Mouse (Mus musculus) limb, embryonic 14.5 days (tissue): ENCODE measurements around the gene Lmo1. TPM values are rescaled to one million over a fixed set of nuclear protein-coding genes. Genes with fewer than 3 reads are reported as not detected.

Source experiments
- ATAC-seq: fragments of 200-750 bp; cut with Nextera tagmentation; 2 replicates; pipeline ENCODE4 v1.8.0; 2017; ENCODE audit warnings: low read depth, moderate number of reproducible peaks, moderate TSS enrichment; ENCODE audit not compliant: low FRiP score
- DNase-seq: peaks from one replicate; pipeline ENCODE4 v3.0.0-alpha.2; 2015; ENCODE audit warnings: low spot score
- H3K27ac ChIP-seq: fragments of 300-500 bp; sonication (generic); replicated peaks from 2 replicates; pipeline ENCODE4 v1.5.1; 2014; ENCODE audit warnings: low read depth, mild to moderate bottlenecking, low read length, moderate library complexity, mixed read lengths
- H3K27me3 ChIP-seq: fragments of 300-500 bp; sonication (generic); 2 replicates; pipeline ENCODE4 v1.6.1; 2014; ENCODE audit warnings: low read length, mixed read lengths; ENCODE audit not compliant: control insufficient read depth, insufficient read depth
- H3K36me3 ChIP-seq: fragments of 300-500 bp; sonication (generic); 2 replicates; pipeline ENCODE4 v1.6.1; 2014; ENCODE audit warnings: mild to moderate bottlenecking, low read length, moderate library complexity, mixed read lengths; ENCODE audit not compliant: control insufficient read depth, insufficient read depth
- H3K4me1 ChIP-seq: fragments of 300-500 bp; sonication (generic); 2 replicates; pipeline ENCODE4 v1.6.1; 2014; ENCODE audit warnings: antibody characterized with exemption, low read length, mixed read lengths; ENCODE audit not compliant: control insufficient read depth, insufficient read depth
- H3K4me2 ChIP-seq: fragments of 300-500 bp; sonication (generic); replicated peaks from 2 replicates; pipeline ENCODE4 v1.6.1; 2014; ENCODE audit warnings: low read depth, mild to moderate bottlenecking, low read length, moderate library complexity; ENCODE audit not compliant: severe bottlenecking
- H3K4me3 ChIP-seq: fragments of 300-500 bp; sonication (generic); replicated peaks from 2 replicates; pipeline ENCODE4 v1.5.1; 2014; ENCODE audit warnings: low read length
- H3K9ac ChIP-seq: fragments of 300-500 bp; sonication (generic); 2 replicates; pipeline ENCODE4 v1.6.1; 2014; ENCODE audit warnings: mild to moderate bottlenecking, low read depth, low read length, moderate library complexity; ENCODE audit not compliant: severe bottlenecking
- H3K9me3 ChIP-seq: fragments of 300-500 bp; sonication (generic); 2 replicates; pipeline ENCODE4 v1.6.1; 2016; ENCODE audit warnings: low read length; ENCODE audit not compliant: control insufficient read depth
- POLR2A ChIP-seq: fragments of 200-500 bp; IDR thresholded peaks from 2 replicates; pipeline ENCODE4 v1.8.0; 2012; ENCODE audit warnings: inconsistent platforms, mild to moderate bottlenecking, moderate library complexity, borderline replicate concordance; ENCODE audit not compliant: insufficient read depth, insufficient read length; ENCODE audit errors: extremely low read depth
- WGBS: fragments of 180-500 bp; shearing (Covaris S2); extraction: QIAGEN DNeasy Blood & Tissue Kit; methylation state at CpG from one replicate; pipeline ENCODE4 v1.1.7; 2014; 5-methylcytosine and 5-hydroxymethylcytosine counted together
- polyA plus RNA-seq, 2 experiments: library from polyadenylated mRNA; depleted of rRNA in 1 of 2; stranded (reverse) in 1 of 2; unstranded in 1 of 2; fragments of >200 nt; fragmentation: Nextera tagmentation in 1 of 2; extraction: Ambion mirVana in 1 of 2; gene quantifications; 2 replicates each; pipeline versions ENCODE4 v1.2.1 to v1.2.3; 2012 to 2014

The Lmo1 gene
- polyA plus RNA-seq, 2 experiments, result 38.0 to 47.8 TPM

- WGBS, result 40% methylated on average over 3 of the region's 3 CpGs
- Histone ChIP-seq H3K4me3 (no peak overlapping the region), H3K36me3 (no peaks in the 10 kb centered on the region), H3K27ac (no peak overlapping the region), H3K9ac (no peak overlapping the region), H3K9me3 (no peaks in the 10 kb centered on the region), H3K4me2 (no peak overlapping the region), H3K27me3 (peaks cover 14% of the 10 kb centered on the region), H3K4me1 (peaks cover 17% of the 10 kb centered on the region)
- ATAC-seq, result no peak
- no peak for TF ChIP-seq POLR2A
- DNase-seq, result no peak
Measured at GRCm38 (mm10) chr7:109171874-109172273, 3.1 kb downstream of the Lmo1 start.

GRCm38 (mm10) chr7:109170441-109170820, 4.6 kb downstream of the Lmo1 start:
- H3K36me3 ChIP-seq, result no peaks in the 10 kb centered on the region
- ATAC-seq (peak; percentile 64; the same call in 1 of the 2 replicates), DNase-seq (peak; percentile 82)
- H3K4me1 ChIP-seq, result peaks cover 11% of the 10 kb centered on the region
- peak overlapping the region; percentile 46 for H3K4me3 ChIP-seq
- 0% methylated on average over 17 of the region's 17 CpGs for WGBS
- H3K9ac ChIP-seq, result no peak overlapping the region
- peaks cover 11% of the 10 kb centered on the region for H3K27me3 ChIP-seq
- TF ChIP-seq POLR2A, result no peak
- no peak overlapping the region for H3K27ac ChIP-seq
- no peaks in the 10 kb centered on the region for H3K9me3 ChIP-seq
- H3K4me2 ChIP-seq, result peak overlapping the region; percentile 93

- ATAC-seq (no peak; the same call in 1 of the 2 replicates), DNase-seq (no peak)
- Histone ChIP-seq H3K9me3 (no peaks in the 10 kb centered on the region), H3K9ac (peak overlapping the region; percentile 52), H3K27me3 (peaks cover 11% of the 10 kb centered on the region), H3K4me2 (peak overlapping the region; percentile 93), H3K27ac (no peak overlapping the region), H3K36me3 (no peaks in the 10 kb centered on the region), H3K4me3 (peak overlapping the region; percentile 46), H3K4me1 (peaks cover 9% of the 10 kb centered on the region; the same call in 1 of the 2 replicates)
- under 1% methylated on average over 47 of the region's 72 CpGs for WGBS
- TF ChIP-seq POLR2A, result no peak
Measured at GRCm38 (mm10) chr7:109169505-109170440, 5.2 kb downstream of the Lmo1 start.

- peaks cover 7% of the 10 kb centered on the region; the same call in 1 of the 2 replicates for H3K4me1 ChIP-seq
- no peaks in the 10 kb centered on the region for H3K36me3 ChIP-seq
- H3K9ac ChIP-seq, result no peak overlapping the region
- H3K4me3 ChIP-seq, result no peak overlapping the region
- H3K27me3 ChIP-seq, result peaks cover 6% of the 10 kb centered on the region; the same call in 1 of the 2 replicates
- no peak for DNase-seq
- no peak for TF ChIP-seq POLR2A
- H3K4me2 ChIP-seq, result no peak overlapping the region
- 89% methylated on average over 7 of the region's 7 CpGs for WGBS
- ATAC-seq, result no peak
- H3K27ac ChIP-seq, result no peak overlapping the region
- no peaks in the 10 kb centered on the region for H3K9me3 ChIP-seq
Measured at GRCm38 (mm10) chr7:109168716-109169115, 6.3 kb downstream of the Lmo1 start.

- TF ChIP-seq POLR2A, result no peak
- H3K36me3 ChIP-seq, result no peaks in the 10 kb centered on the region
- H3K4me1 ChIP-seq, result peaks cover 7% of the 10 kb centered on the region; the same call in 1 of the 2 replicates
- WGBS, result 57% methylated on average over 17 of the region's 17 CpGs
- no peak overlapping the region for H3K4me3 ChIP-seq
- H3K4me2 ChIP-seq, result no peak overlapping the region
- no peak for ATAC-seq
- H3K27me3 ChIP-seq, result peaks cover 6% of the 10 kb centered on the region; the same call in 1 of the 2 replicates
- no peak for DNase-seq
- no peak overlapping the region for H3K9ac ChIP-seq
- H3K27ac ChIP-seq, result no peak overlapping the region
- no peaks in the 10 kb centered on the region for H3K9me3 ChIP-seq
Measured at GRCm38 (mm10) chr7:109165931-109166585, 8.9 kb downstream of the Lmo1 start.
